ENCODE assay signal across 9 mouse cellular contexts in the genomic region with DNA sequence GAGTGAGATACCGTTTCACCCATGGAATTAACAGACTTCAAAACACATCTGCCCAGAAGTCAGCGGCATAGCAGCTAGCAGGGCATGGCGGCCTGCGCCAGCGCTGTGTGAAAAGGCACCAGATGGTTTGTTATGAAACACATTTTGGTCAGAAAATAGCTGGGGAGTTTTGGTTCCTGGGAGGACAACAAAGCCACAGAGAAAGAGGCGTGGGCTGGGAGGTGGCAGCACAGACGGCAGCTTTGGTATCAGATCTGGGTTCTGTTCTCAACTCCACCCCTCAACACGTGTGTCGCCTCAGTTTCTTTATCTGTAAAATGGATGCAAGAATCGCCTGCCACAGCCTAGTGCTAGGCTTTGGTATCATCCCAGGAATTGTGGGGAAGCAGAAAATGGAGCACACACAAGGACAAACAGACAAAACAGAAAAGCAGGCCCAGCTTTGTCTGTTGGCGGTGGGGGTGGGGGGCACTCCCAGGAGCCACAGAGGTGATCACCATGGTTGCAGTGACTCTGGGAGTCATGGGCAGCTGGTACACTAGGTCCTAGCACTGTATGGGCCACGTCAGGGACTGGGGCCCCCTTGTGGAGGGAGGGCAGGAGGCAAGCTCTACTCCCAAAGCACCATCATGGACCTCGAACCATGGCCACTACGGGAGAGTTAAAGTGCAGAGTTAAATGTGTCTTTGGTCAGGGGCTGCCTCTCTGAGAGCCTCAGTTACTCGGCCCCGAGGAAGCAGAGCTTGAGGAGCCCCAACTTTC. TPM values are rescaled to one million over a fixed set of nuclear protein-coding genes. Genes with fewer than 3 reads are reported as not detected.
DNase-seq lines count a peak whose midpoint lies in the region; ATAC-seq lines count a peak whose summit lies in the region.
"Had no signal": no experiment of that assay in that cellular context is flagged by ENCODE, and none has a peak within 500 bp of the region (broad histone marks: within the 10 kb centered on the region; RNA-seq: fewer than 3 reads in every experiment).

No protein-coding gene starts in this region.

- DNase-seq in cerebellum, adult 11-12 months, result peak; percentile 55
- DNase-seq in cerebellum, adult 11 months, result no peak
- peak; percentile 88 for DNase-seq in right cerebral cortex, adult 18-20 months
- DNase-seq in right cerebral cortex, postnatal 4 days, result no peak
- peak; percentile 38 to 55 for DNase-seq in layer of hippocampus, postnatal 14 days (ENCODE audit: low spot score in 2 of 2)
- peak; percentile 78 to 86 for DNase-seq in right cerebral cortex, postnatal 36 days (ENCODE audit: low spot score in 2 of 2)
- DNase-seq in heart, postnatal 4 days, result no peak
- DNase-seq: kidney, postnatal 10 days had no signal

- no peak for ATAC-seq in erythroid progenitor cell, adult 5-6 weeks (replicated peaks; ENCODE audit: low FRiP score, poor library complexity, severe bottlenecking)

RNA-seq across cellular contexts. Expression of a gene that starts 21.7 kb away (rescaled TPM):
- 1 to 10 TPM; 4.6 to 4.8 TPM for total RNA-seq in layer of hippocampus, postnatal 14 days (2021)
- 10 to 100 TPM; 21.6 to 22.4 TPM for total RNA-seq in heart, postnatal 4 days (2021)
- total RNA-seq in erythroid progenitor cell, adult 5-6 weeks (2015; ENCODE audit: low replicate concordance), result 6.5 and 27.7 TPM in 2 replicates
- 17.3 and 21.3 TPM in 2 replicates for total RNA-seq in erythroid progenitor cell, adult 5-6 weeks (2017; ENCODE audit: low replicate concordance)

RNA-seq across cellular contexts. Expression of a gene that starts 42.0 kb away (rescaled TPM):
- 10 to 100 TPM; 18.9 to 19.8 TPM for total RNA-seq in layer of hippocampus, postnatal 14 days (2021)
- 10 to 100 TPM; 30.4 to 30.7 TPM for total RNA-seq in heart, postnatal 4 days (2021)
- 2.9 TPM in 2 replicates for total RNA-seq in erythroid progenitor cell, adult 5-6 weeks (2015; ENCODE audit: low replicate concordance)
- total RNA-seq in erythroid progenitor cell, adult 5-6 weeks (2017; ENCODE audit: low replicate concordance), result 1.0 and 1.8 TPM in 2 replicates

Comparison
In these comparisons a context has a peak if more than half of its experiments do, and no peak if none do; other contexts are left out.
1. DNase-seq: peak in cerebellum, adult 11-12 months (single experiment), right cerebral cortex, adult 18-20 months (single experiment), layer of hippocampus, postnatal 14 days (2 of 2) and right cerebral cortex, postnatal 36 days (2 of 2); none in cerebellum, adult 11 months (single experiment), right cerebral cortex, postnatal 4 days (single experiment) and heart, postnatal 4 days (single experiment).
2. RNA of a gene that starts 42.0 kb away (total RNA-seq): 30.4 to 30.7 TPM in heart, postnatal 4 days and 18.9 to 19.8 TPM in layer of hippocampus, postnatal 14 days; 1.0 to 2.9 TPM in erythroid progenitor cell, adult 5-6 weeks; every median in the first group is over 4 times any median in the second.